Mouse (Mus musculus) left cerebral cortex, adult 6 months (tissue): ENCODE data around the gene Gm5728. TPM values are rescaled to one million over a fixed set of nuclear protein-coding genes. Genes with fewer than 3 reads are reported as not detected.

Experiments
- long read RNA-seq, 2 experiments: library from polyadenylated mRNA; unstranded; transcript quantifications; one replicate each; pipeline ENCODE4 v2.0.0; 2019 to 2020
- polyA plus RNA-seq: library from polyadenylated mRNA; unstranded; fragments of <200 nt; fragmentation: Nextera tagmentation; gene quantifications from 2 replicates; pipeline ENCODE4 v1.2.3, GENCODE M21; 2021

The Gm5728 gene
- polyA plus RNA-seq = not detected in 2 replicates
- long read RNA-seq, experiment 1 = 0 reads
- long read RNA-seq, experiment 2 = 0 reads

GRCm38 (mm10) chr7:20375310-20375709 is at the start of gene Gm5728:
Gm5728 (minus strand) TSS chr7:20375410.

GRCm38 (mm10) chr7:20417642-20418041 is 42.4 kb upstream of the Gm5728 start, which contains the start of gene Vmn1r100:
Vmn1r100 (plus strand) TSS chr7:20417942.

DNA sequence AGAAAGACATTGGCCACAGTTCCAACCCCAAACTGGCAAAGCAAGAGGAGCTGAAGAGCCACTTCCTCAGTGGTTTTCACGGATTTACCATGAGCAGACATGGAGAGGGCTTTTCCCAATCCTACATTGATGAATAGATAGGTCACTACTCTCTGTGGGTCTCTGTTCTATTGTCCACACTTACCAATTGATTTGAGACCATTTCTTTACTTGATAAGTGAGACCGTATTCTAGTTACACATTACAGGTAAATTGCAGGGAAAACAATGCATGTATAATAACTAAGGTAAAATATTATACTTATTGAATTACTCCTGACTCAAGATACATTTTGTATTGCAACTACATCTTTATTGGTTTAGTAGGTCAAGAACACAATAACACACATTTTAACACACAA is 41.2 kb downstream of the Gm5728 start, which contains the start of gene Gm4133:
Gene Gm4133, minus strand, starts transcription at position 101 of the 400 bp plus-strand sequence.

Other genes with a start within 250 kb of the Gm5728 start
- gene Vmn1r93, start 236.3 kb downstream of the Gm5728 start, polyA plus RNA-seq = not detected in 2 replicates
- gene Vmn1r94, start 207.0 kb downstream of the Gm5728 start, polyA plus RNA-seq = not detected in 2 replicates
- gene Vmn1r95, start 181.7 kb downstream of the Gm5728 start, polyA plus RNA-seq = not detected in 2 replicates
- gene Gm6164, start 169.8 kb downstream of the Gm5728 start, polyA plus RNA-seq = not detected in 2 replicates
- gene Gm4498, start 141.6 kb downstream of the Gm5728 start, polyA plus RNA-seq = not detected in 2 replicates
- gene Gm5890, start 112.6 kb downstream of the Gm5728 start, polyA plus RNA-seq = not detected in 2 replicates
- gene Gm4133, start 41.3 kb downstream of the Gm5728 start, polyA plus RNA-seq = not detected in 2 replicates
- not detected in 2 replicates for gene Vmn1r100, start 42.5 kb upstream of the Gm5728 start, polyA plus RNA-seq
- not detected in 2 replicates for gene Vmn1r101, start 67.2 kb upstream of the Gm5728 start, polyA plus RNA-seq
- not detected in 2 replicates for gene Gm10670, start 99.5 kb upstream of the Gm5728 start, polyA plus RNA-seq
- not detected in 2 replicates for gene Vmn1r103, start 135.1 kb upstream of the Gm5728 start, polyA plus RNA-seq
- not detected in 2 replicates for gene Vmn1r104, start 158.4 kb upstream of the Gm5728 start, polyA plus RNA-seq
- not detected in 2 replicates for gene Gm5726, start 170.3 kb upstream of the Gm5728 start, polyA plus RNA-seq
- not detected in 2 replicates for gene Gm4141, start 200.8 kb upstream of the Gm5728 start, polyA plus RNA-seq
- gene Gm4513, start 223.6 kb upstream of the Gm5728 start, polyA plus RNA-seq = not detected in 2 replicates